In the genomic region with DNA sequence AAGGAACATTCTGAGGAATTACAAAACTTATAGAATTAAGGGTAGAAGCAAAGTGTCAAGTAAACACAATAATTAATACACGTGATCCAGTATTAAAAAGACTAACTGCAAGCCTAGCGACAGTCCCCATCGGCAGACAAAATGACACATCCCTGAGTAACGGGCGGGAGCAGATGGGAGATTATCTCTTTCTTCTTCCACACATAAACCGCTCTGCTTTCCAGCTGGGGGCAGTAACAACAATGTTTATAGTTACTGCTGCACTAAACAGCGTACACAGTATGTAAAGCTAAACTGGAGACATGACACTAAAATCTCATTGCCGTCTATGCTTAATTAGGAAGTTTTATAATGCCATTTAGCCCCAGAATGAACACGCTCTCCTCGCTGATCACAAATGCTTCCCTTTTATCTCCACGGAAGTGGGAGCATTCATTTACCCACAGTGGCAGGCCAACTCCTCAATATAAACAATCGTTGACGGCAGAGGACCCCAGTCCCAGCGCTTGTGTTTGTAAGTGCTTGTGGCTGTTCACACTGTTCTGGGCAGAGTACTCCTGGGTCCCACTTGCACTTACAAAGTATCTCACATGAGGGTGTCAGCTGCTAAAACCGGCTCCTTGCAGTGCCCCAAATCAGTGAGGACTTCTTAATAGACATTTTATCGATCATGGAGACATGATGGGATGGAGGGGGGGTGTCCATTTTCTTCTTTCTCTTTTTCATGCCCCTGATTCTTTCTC, we compare ENCODE assay signal across 11 mouse cellular contexts. TPM values are rescaled to one million over a fixed set of nuclear protein-coding genes. Genes with fewer than 3 reads are reported as not detected.
DNase-seq lines count a peak whose midpoint lies in the region; ATAC-seq lines count a peak whose summit lies in the region.
"Had no signal": no experiment of that assay in that cellular context is flagged by ENCODE, and none has a peak within 500 bp of the region (broad histone marks: within the 10 kb centered on the region; RNA-seq: fewer than 3 reads in every experiment).

No protein-coding gene starts in this region.

- H3K4me1 ChIP-seq in forebrain, embryonic 15.5 days, result peaks cover 56% of the 10 kb centered on the region
- peaks cover 77% of the 10 kb centered on the region for H3K4me1 ChIP-seq in limb, embryonic 10.5 days

- 18% methylated on average over 16 of the region's 16 CpGs for WGBS in forebrain, embryonic 15.5 days
- 24% methylated on average over 16 of the region's 16 CpGs for WGBS in limb, embryonic 10.5 days

- no peak overlapping the region for H3K4me2 ChIP-seq in forebrain, embryonic 15.5 days (replicated peaks)

- H3K9ac ChIP-seq in forebrain, embryonic 15.5 days (replicated peaks), result no peak overlapping the region
- H3K9ac ChIP-seq: liver, embryonic 14.5 days had no signal

- no peak overlapping the region for H3K4me3 ChIP-seq in forebrain, embryonic 15.5 days
- H3K4me3 ChIP-seq in limb, embryonic 10.5 days, result no peak overlapping the region

- peak; percentile 61 for DNase-seq in left cerebral cortex, postnatal 4 days
- no peak for DNase-seq in left cerebral cortex, adult 8-10 months (ENCODE audit: low spot score in 2 of 2)
- DNase-seq in limb, embryonic 10.5 days (ENCODE audit: low spot score), result no peak
- peak; percentile 66 for DNase-seq in retina, embryonic 14.5 days (ENCODE audit: low spot score)
- DNase-seq in gastrocnemius, postnatal 4 days (ENCODE audit: low spot score in 2 of 2), result no peak
- no peak for DNase-seq in left cerebral cortex, postnatal 14 days (ENCODE audit: low spot score in 2 of 2)
- DNase-seq: right cerebral cortex, postnatal 25 days had no signal

- ATAC-seq in forebrain, embryonic 15.5 days (replicated peaks), result no peak

- H3K9me3 ChIP-seq in forebrain, embryonic 15.5 days, result no peaks in the 10 kb centered on the region
- H3K9me3 ChIP-seq in limb, embryonic 10.5 days (replicated peaks), result no peaks in the 10 kb centered on the region

- peak overlapping the region; percentile 35 for H3K27ac ChIP-seq in forebrain, embryonic 15.5 days (replicated peaks)
- H3K27ac ChIP-seq in limb, embryonic 10.5 days, result peak overlapping the region; percentile 83
- H3K27ac ChIP-seq: liver, embryonic 14.5 days had no signal

- intact Hi-C loops in left cerebral cortex, postnatal 4 days (cut with DNase I), result no loop called here
- intact Hi-C loops in left cerebral cortex, postnatal 14 days (cut with DNase I), result no loop called here

- H3K27me3 ChIP-seq in forebrain, embryonic 15.5 days, result no peaks in the 10 kb centered on the region
- H3K27me3 ChIP-seq in limb, embryonic 10.5 days (ENCODE audit: low read depth, poor library complexity, severe bottlenecking), result no peaks in the 10 kb centered on the region

- H3K36me3 ChIP-seq in forebrain, embryonic 15.5 days, result peaks cover 2% of the 10 kb centered on the region
- H3K36me3 ChIP-seq in limb, embryonic 10.5 days, result no peaks in the 10 kb centered on the region

RNA-seq across cellular contexts. Expression of a gene that starts 51.9 kb away (rescaled TPM):
- not detected for total RNA-seq in left cerebral cortex, postnatal 4 days (2021)
- total RNA-seq in left cerebral cortex, adult 8-10 months (2022), result not detected
- not detected in 2 replicates for polyA plus RNA-seq in forebrain, embryonic 15.5 days (2015; fragmentation: Nextera tagmentation; extraction: Ambion mirVana)
- not detected in 2 replicates for polyA plus RNA-seq in limb, embryonic 10.5 days (2016; fragmentation: Nextera tagmentation; extraction: Ambion mirVana)
- total RNA-seq in gastrocnemius, postnatal 4 days (2021), result not detected
- total RNA-seq in left cerebral cortex, postnatal 14 days (2021), result not detected
- polyA plus RNA-seq: cortical plate, adult 2 months; heart, postnatal 0 days; liver, embryonic 14.5 days had no signal

Comparison
In these comparisons a context has a peak if more than half of its experiments do, and no peak if none do; other contexts are left out.
1. DNase-seq: peak in left cerebral cortex, postnatal 4 days (single experiment) and retina, embryonic 14.5 days (single experiment); none in left cerebral cortex, adult 8-10 months (0 of 2), limb, embryonic 10.5 days (single experiment), gastrocnemius, postnatal 4 days (0 of 2) and left cerebral cortex, postnatal 14 days (0 of 2).